Mouse (Mus musculus) cerebellum, adult 2 months (tissue): ENCODE data around the gene Krt4.

Experiments used
- CTCF ChIP-seq: fragments of 200-500 bp; IDR thresholded peaks from 2 replicates; pipeline ENCODE4 v1.5.1; 2011; ENCODE audit warnings: low read depth, mild to moderate bottlenecking, control low read depth, low read length, moderate library complexity, borderline replicate concordance; ENCODE audit not compliant: insufficient read depth
- POLR2A ChIP-seq: fragments of 200-500 bp; IDR thresholded peaks from 2 replicates; pipeline ENCODE4 v1.6.1; 2011; ENCODE audit warnings: low read length, control low read depth, borderline replicate concordance; ENCODE audit not compliant: insufficient read depth

DNA sequence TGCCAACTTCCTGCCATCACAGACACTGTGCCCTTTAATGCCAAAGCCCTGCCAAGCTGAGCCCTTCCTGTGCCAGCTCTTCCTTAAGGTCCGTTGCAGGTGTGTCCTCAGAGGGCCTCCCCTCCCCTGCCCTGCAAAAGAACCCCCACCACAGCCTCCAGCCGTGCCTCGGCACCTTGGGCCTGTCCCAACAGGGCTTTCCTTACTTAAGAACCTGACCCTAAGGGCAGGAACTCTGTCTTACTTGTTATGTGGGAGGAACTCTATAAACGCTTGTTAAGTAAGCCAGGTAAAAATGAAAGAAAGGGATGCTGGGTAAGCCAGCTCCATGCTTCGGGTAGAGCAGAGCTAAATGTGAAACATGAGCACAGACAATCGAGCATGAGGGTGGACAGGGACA is 8.5 kb upstream of the Krt4 start:
- TF ChIP-seq CTCF: no peak
- TF ChIP-seq POLR2A: no peak
